14 mouse cellular contexts compared by ENCODE assay signal in the genomic region with DNA sequence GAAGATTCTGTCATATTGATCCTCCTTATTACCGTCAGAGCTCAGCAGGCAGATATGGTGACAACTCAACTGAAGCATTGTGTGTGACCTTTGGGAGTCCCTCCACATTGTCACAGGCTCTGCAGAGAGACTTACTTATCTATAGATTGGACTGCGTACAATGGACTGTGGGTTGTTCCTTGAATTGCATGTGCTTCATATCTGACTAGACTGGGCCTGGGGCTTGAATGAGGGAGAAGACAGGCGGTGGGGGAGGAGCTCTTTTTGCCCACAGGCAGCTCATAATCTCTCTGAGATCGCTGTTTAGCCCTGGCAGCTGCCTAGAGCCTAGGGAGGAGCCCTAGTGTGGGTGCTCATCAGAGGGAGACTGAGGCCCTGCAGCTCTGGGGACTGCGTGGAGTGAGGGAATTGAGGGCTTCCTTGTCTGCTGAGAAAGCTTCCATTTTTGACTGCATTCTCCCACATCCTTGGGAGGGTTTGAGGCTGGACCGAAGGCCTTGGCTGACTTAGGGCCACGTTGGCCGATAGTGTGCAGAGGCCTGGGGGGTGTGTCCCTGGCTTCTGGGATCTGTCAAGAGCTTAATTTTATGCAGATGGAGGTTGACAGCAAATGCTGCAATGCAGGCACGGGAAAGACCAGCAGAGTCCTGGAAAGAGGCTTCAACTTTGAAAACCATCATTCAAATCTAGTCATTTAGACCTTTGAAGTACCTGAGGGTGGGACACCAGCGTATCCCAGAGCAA. TPM values are rescaled to one million over a fixed set of nuclear protein-coding genes. Genes with fewer than 3 reads are reported as not detected.
A peak's percentile ranks its signal among the peaks of the same experiment; 100 is the strongest.
DNase-seq lines count a peak whose midpoint lies in the region; ATAC-seq and TF ChIP-seq lines count a peak whose summit lies in the region.
"Had no signal": no experiment of that assay in that cellular context is flagged by ENCODE, and none has a peak within 500 bp of the region (broad histone marks: within the 10 kb centered on the region; RNA-seq: fewer than 3 reads in every experiment).

No protein-coding gene starts in this region.

- no peak for ATAC-seq in heart, embryonic 12.5 days (ENCODE audit: insufficient number of reproducible peaks, low FRiP score)
- ATAC-seq in stomach, postnatal 0 days (ENCODE audit: low FRiP score, low TSS enrichment): no peak
- no peak for ATAC-seq in forebrain, embryonic 16.5 days

- 37% methylated on average over 10 of the region's 10 CpGs for WGBS in heart, embryonic 12.5 days
- 52% methylated on average over 10 of the region's 10 CpGs for WGBS in limb, embryonic 10.5 days
- 60% methylated on average over 10 of the region's 10 CpGs for WGBS in stomach, postnatal 0 days
- WGBS in forebrain, embryonic 16.5 days: 81% methylated on average over 10 of the region's 10 CpGs

- no peaks in the 10 kb centered on the region for H3K9me3 ChIP-seq in heart, embryonic 12.5 days (replicated peaks)
- no peaks in the 10 kb centered on the region for H3K9me3 ChIP-seq in limb, embryonic 10.5 days (replicated peaks)
- no peaks in the 10 kb centered on the region for H3K9me3 ChIP-seq in stomach, postnatal 0 days (ENCODE audit: control insufficient read depth, low read length)
- no peaks in the 10 kb centered on the region for H3K9me3 ChIP-seq in forebrain, embryonic 16.5 days (ENCODE audit: control insufficient read depth, low read length)

- TF ChIP-seq EP300 in stomach, postnatal 0 days (optimal IDR thresholded peaks at IDR 0.05): no peak

- no peaks in the 10 kb centered on the region for H3K36me3 ChIP-seq in testis, adult 2 months (ENCODE audit: control insufficient read depth, insufficient read depth, low read length)
- no peaks in the 10 kb centered on the region for H3K36me3 ChIP-seq in heart, embryonic 12.5 days
- H3K36me3 ChIP-seq in limb, embryonic 10.5 days: no peaks in the 10 kb centered on the region
- no peaks in the 10 kb centered on the region for H3K36me3 ChIP-seq in stomach, postnatal 0 days (ENCODE audit: control insufficient read depth, insufficient read depth, low read length)
- H3K36me3 ChIP-seq in forebrain, embryonic 16.5 days (ENCODE audit: control insufficient read depth, insufficient read depth): no peaks in the 10 kb centered on the region

- no peaks in the 10 kb centered on the region; the same call in 1 of the 2 replicates for H3K27me3 ChIP-seq in testis, adult 2 months (ENCODE audit: control insufficient read depth, insufficient read depth, low read length)
- peaks cover 7% of the 10 kb centered on the region; the same call in 1 of the 2 replicates for H3K27me3 ChIP-seq in heart, embryonic 12.5 days (replicated peaks)
- peaks cover 31% of the 10 kb centered on the region for H3K27me3 ChIP-seq in limb, embryonic 10.5 days (ENCODE audit: low read depth, poor library complexity, severe bottlenecking)
- no peaks in the 10 kb centered on the region for H3K27me3 ChIP-seq in stomach, postnatal 0 days (ENCODE audit: control insufficient read depth, insufficient read depth, low read length)
- H3K27me3 ChIP-seq in forebrain, embryonic 16.5 days (replicated peaks; ENCODE audit: control insufficient read depth, insufficient read depth, low read length): no peaks in the 10 kb centered on the region

- DNase-seq in testis, postnatal 14 days (ENCODE audit: low spot score): no peak
- no peak for DNase-seq in limb, embryonic 10.5 days (ENCODE audit: low spot score)
- DNase-seq in stomach, postnatal 0 days (ENCODE audit: low spot score): no peak
- no peak for DNase-seq in layer of hippocampus, postnatal 14 days (ENCODE audit: low spot score in 2 of 2)
- DNase-seq: adrenal gland, postnatal 25 days; layer of hippocampus, postnatal 36 days; right cerebral cortex, postnatal 4 days had no signal

- no peak for TF ChIP-seq CTCF in testis, adult 2 months (IDR thresholded peaks at IDR 0.05; ENCODE audit: control insufficient read depth, insufficient read depth, insufficient replicate concordance, low read depth, low read length)
- no peak for TF ChIP-seq CTCF in stomach, postnatal 0 days (IDR thresholded peaks at IDR 0.05; ENCODE audit: low read depth)

- peak overlapping the region; percentile 96 for H3K4me2 ChIP-seq in heart, embryonic 12.5 days
- H3K4me2 ChIP-seq in stomach, postnatal 0 days (replicated peaks; ENCODE audit: low read depth): peak overlapping the region; percentile 3; the same call in 1 of the 2 replicates
- no peak overlapping the region for H3K4me2 ChIP-seq in forebrain, embryonic 16.5 days (ENCODE audit: low read length)

- no peak overlapping the region for H3K4me3 ChIP-seq in testis, adult 2 months (ENCODE audit: control insufficient read depth, low read depth, low read length)
- peak overlapping the region; percentile 75 for H3K4me3 ChIP-seq in heart, embryonic 12.5 days
- H3K4me3 ChIP-seq in limb, embryonic 10.5 days: 0 out of 2 replicates have a peak overlapping the region, but pooled peaks have one; percentile 1
- H3K4me3 ChIP-seq in stomach, postnatal 0 days (ENCODE audit: low read depth, low read length): no peak overlapping the region
- H3K4me3 ChIP-seq in forebrain, embryonic 16.5 days (replicated peaks; ENCODE audit: low read length): no peak overlapping the region

- H3K4me1 ChIP-seq in testis, adult 2 months (ENCODE audit: control insufficient read depth, insufficient read depth, low read length): peaks cover 14% of the 10 kb centered on the region
- H3K4me1 ChIP-seq in heart, embryonic 12.5 days (replicated peaks): peaks cover 48% of the 10 kb centered on the region
- H3K4me1 ChIP-seq in limb, embryonic 10.5 days: peaks cover 35% of the 10 kb centered on the region
- 0 out of 2 replicates have a peak, but pooled peaks cover 4% of the 10 kb centered on the region for H3K4me1 ChIP-seq in stomach, postnatal 0 days (replicated peaks; ENCODE audit: control insufficient read depth, insufficient read depth)
- peaks cover 17% of the 10 kb centered on the region; the same call in 1 of the 2 replicates for H3K4me1 ChIP-seq in forebrain, embryonic 16.5 days (replicated peaks; ENCODE audit: control insufficient read depth, insufficient read depth, low read length)

- no peak for TF ChIP-seq POLR2A in testis, adult 2 months (IDR thresholded peaks at IDR 0.05; ENCODE audit: control insufficient read depth, low read depth, low read length)

- H3K9ac ChIP-seq in heart, embryonic 12.5 days: no peak overlapping the region
- no peak overlapping the region for H3K9ac ChIP-seq in stomach, postnatal 0 days (ENCODE audit: low read length)
- H3K9ac ChIP-seq in forebrain, embryonic 16.5 days (replicated peaks; ENCODE audit: low read depth, low read length): no peak overlapping the region

- peak overlapping the region; percentile 10; the same call in 1 of the 2 replicates for H3K27ac ChIP-seq in testis, adult 2 months (ENCODE audit: control insufficient read depth, insufficient read depth, low read depth, low read length)
- peak overlapping the region; percentile 10; the same call in 1 of the 2 replicates for H3K27ac ChIP-seq in heart, embryonic 12.5 days (ENCODE audit: poor library complexity, severe bottlenecking)
- no peak overlapping the region for H3K27ac ChIP-seq in limb, embryonic 10.5 days
- H3K27ac ChIP-seq in stomach, postnatal 0 days (replicated peaks): no peak overlapping the region
- H3K27ac ChIP-seq in forebrain, embryonic 16.5 days (ENCODE audit: low read length): no peak overlapping the region
- H3K27ac ChIP-seq: kidney, postnatal 0 days; macrophage had no signal

RNA-seq across cellular contexts. Expression of a gene that starts 3.0 kb away (rescaled TPM):
- polyA plus RNA-seq in testis, adult 2 months (2012; rRNA removed): 6.3 and 7.8 TPM in 2 replicates
- polyA plus RNA-seq in heart, embryonic 12.5 days (2016; fragmentation: Nextera tagmentation; extraction: Ambion mirVana): 56.5 and 62.1 TPM in 2 replicates
- polyA plus RNA-seq in limb, embryonic 10.5 days (2016; fragmentation: Nextera tagmentation; extraction: Ambion mirVana): 35.6 and 38.7 TPM in 2 replicates
- polyA plus RNA-seq in stomach, postnatal 0 days (2015; fragmentation: Nextera tagmentation; extraction: Ambion mirVana): 28.4 and 30.2 TPM in 2 replicates
- 6.8 and 8.6 TPM in 2 replicates for polyA plus RNA-seq in forebrain, embryonic 16.5 days (2015; fragmentation: Nextera tagmentation; extraction: Ambion mirVana)
- total RNA-seq in layer of hippocampus, postnatal 14 days (2021): 10 to 100 TPM; 21.1 to 22.4 TPM
- total RNA-seq: monocyte, adult 5-6 weeks; neutrophil, adult 5-6 weeks had no signal

RNA-seq across cellular contexts. Expression of a gene that starts 34.1 kb away (rescaled TPM):
- 4.4 and 7.2 TPM in 2 replicates for polyA plus RNA-seq in testis, adult 2 months (2012; rRNA removed)
- polyA plus RNA-seq in heart, embryonic 12.5 days (2016; fragmentation: Nextera tagmentation; extraction: Ambion mirVana): 7.1 and 7.3 TPM in 2 replicates
- polyA plus RNA-seq in limb, embryonic 10.5 days (2016; fragmentation: Nextera tagmentation; extraction: Ambion mirVana): 160 and 171 TPM in 2 replicates
- polyA plus RNA-seq in stomach, postnatal 0 days (2015; fragmentation: Nextera tagmentation; extraction: Ambion mirVana): 55.5 and 58.6 TPM in 2 replicates
- 45.3 and 49.5 TPM in 2 replicates for polyA plus RNA-seq in forebrain, embryonic 16.5 days (2015; fragmentation: Nextera tagmentation; extraction: Ambion mirVana)
- 10 to 100 TPM; 17.7 to 17.9 TPM for total RNA-seq in layer of hippocampus, postnatal 14 days (2021)

Comparison
In these comparisons a context has a peak if more than half of its experiments do, and no peak if none do; other contexts are left out.
1. H3K27ac ChIP-seq: peak in testis, adult 2 months (single experiment) and heart, embryonic 12.5 days (single experiment); none in limb, embryonic 10.5 days (single experiment), stomach, postnatal 0 days (single experiment) and forebrain, embryonic 16.5 days (single experiment).
2. H3K4me3 ChIP-seq: peak in heart, embryonic 12.5 days (single experiment) and limb, embryonic 10.5 days (single experiment); none in testis, adult 2 months (single experiment), stomach, postnatal 0 days (single experiment) and forebrain, embryonic 16.5 days (single experiment).